Mouse (Mus musculus) lung, postnatal 0 days (tissue): ENCODE data around the gene Ubiad1.

Source experiments
- CTCF ChIP-seq: IDR thresholded peaks from 2 replicates; pipeline ENCODE4 v1.5.1; 2016; ENCODE audit warnings: antibody characterized with exemption, mild to moderate bottlenecking
- EP300 ChIP-seq: IDR thresholded peaks from 2 replicates; pipeline ENCODE4 v1.6.1; 2016; ENCODE audit warnings: antibody characterized with exemption, mild to moderate bottlenecking, control low read depth

- no peak for TF ChIP-seq CTCF
- TF ChIP-seq EP300: no peak
Observed at GRCm38 (mm10) chr4:148481557-148482168, 37.1 kb upstream of the Ubiad1 start.
